In the genomic region with DNA sequence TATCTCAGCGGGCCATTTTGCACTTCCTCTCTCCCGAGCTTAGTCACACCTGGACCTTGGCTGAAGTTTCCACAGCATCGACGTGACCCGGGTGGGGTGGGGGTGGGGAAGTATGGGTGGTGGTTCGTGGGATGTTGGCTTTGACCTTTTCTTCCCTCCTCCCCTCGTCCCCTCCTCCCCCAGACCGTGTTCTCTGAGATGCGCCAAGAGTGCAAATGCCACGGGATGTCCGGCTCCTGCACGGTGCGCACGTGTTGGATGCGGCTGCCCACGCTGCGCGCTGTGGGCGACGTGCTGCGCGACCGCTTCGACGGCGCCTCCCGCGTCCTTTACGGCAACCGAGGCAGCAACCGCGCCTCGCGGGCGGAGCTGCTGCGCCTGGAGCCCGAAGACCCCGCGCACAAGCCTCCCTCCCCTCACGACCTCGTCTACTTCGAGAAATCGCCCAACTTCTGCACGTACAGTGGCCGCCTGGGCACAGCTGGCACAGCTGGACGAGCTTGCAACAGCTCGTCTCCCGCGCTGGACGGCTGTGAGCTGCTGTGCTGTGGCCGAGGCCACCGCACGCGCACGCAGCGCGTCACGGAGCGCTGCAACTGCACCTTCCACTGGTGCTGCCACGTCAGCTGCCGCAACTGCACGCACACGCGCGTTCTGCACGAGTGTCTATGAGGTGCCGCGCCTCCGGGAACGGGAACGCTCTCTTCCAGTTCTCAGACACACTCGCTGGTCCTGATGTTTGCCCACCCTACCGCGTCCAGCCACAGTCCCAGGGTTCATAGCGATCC, we compare ENCODE assay signal across 9 mouse cellular contexts. TPM values are rescaled to one million over a fixed set of nuclear protein-coding genes. Genes with fewer than 3 reads are reported as not detected.
DNase-seq lines count a peak whose midpoint lies in the region; ATAC-seq and TF ChIP-seq lines count a peak whose summit lies in the region.
"Had no signal": no experiment of that assay in that cellular context is flagged by ENCODE, and none has a peak within 500 bp of the region (broad histone marks: within the 10 kb centered on the region; RNA-seq: fewer than 3 reads in every experiment).

No protein-coding gene starts in this region.

- TF ChIP-seq CTCF in brain, embryonic 14.5 days (IDR thresholded peaks at IDR 0.05; ENCODE audit: borderline replicate concordance, extremely low read depth, insufficient read depth, insufficient read length), result no peak
- no peak for TF ChIP-seq CTCF in hindbrain, postnatal 0 days (IDR thresholded peaks at IDR 0.05; ENCODE audit: low read depth)
- TF ChIP-seq CTCF in olfactory bulb, adult 2 months (IDR thresholded peaks at IDR 0.05; ENCODE audit: insufficient read depth, low read depth, low read length), result no peak

- H3K4me1 ChIP-seq in kidney, embryonic 15.5 days, result peaks cover 45% of the 10 kb centered on the region
- H3K4me1 ChIP-seq in hindbrain, postnatal 0 days (ENCODE audit: insufficient read depth, low read length), result 0 out of 2 replicates have a peak, but pooled peaks cover 7% of the 10 kb centered on the region
- H3K4me1 ChIP-seq in olfactory bulb, adult 2 months (ENCODE audit: control insufficient read depth, insufficient read depth, low read length), result peaks cover 47% of the 10 kb centered on the region

- no peak overlapping the region for H3K9ac ChIP-seq in kidney, embryonic 15.5 days
- H3K9ac ChIP-seq in hindbrain, postnatal 0 days (replicated peaks; ENCODE audit: low read length), result peak overlapping the region; percentile 15

- ATAC-seq in kidney, embryonic 15.5 days (replicated peaks; ENCODE audit: low FRiP score), result no peak
- ATAC-seq in hindbrain, postnatal 0 days, result peak; percentile 68

- peaks cover 99% of the 10 kb centered on the region for H3K27me3 ChIP-seq in kidney, embryonic 15.5 days
- peaks cover 83% of the 10 kb centered on the region for H3K27me3 ChIP-seq in hindbrain, postnatal 0 days (ENCODE audit: insufficient read depth, low read length)

- WGBS in kidney, embryonic 15.5 days, result 1% methylated on average over 69 of the region's 75 CpGs
- WGBS in hindbrain, postnatal 0 days, result under 1% methylated on average over 72 of the region's 75 CpGs
- WGBS in olfactory bulb, adult 2 months, result 1% methylated on average over 75 of the region's 75 CpGs

- peak overlapping the region; percentile 27 for H3K4me3 ChIP-seq in kidney, embryonic 15.5 days (replicated peaks)
- peak overlapping the region; percentile 32 for H3K4me3 ChIP-seq in hindbrain, postnatal 0 days (ENCODE audit: low read length)
- H3K4me3 ChIP-seq in olfactory bulb, adult 2 months (ENCODE audit: insufficient read depth, low read depth, low read length), result peak overlapping the region; percentile 44

- peak overlapping the region; percentile 49 for H3K4me2 ChIP-seq in kidney, embryonic 15.5 days
- H3K4me2 ChIP-seq in hindbrain, postnatal 0 days (ENCODE audit: low read depth, low read length), result peak overlapping the region; percentile 49

- no peak for TF ChIP-seq POLR2A in brain, embryonic 14.5 days (IDR thresholded peaks at IDR 0.05; ENCODE audit: borderline replicate concordance, extremely low read depth, insufficient read depth, insufficient read length, poor library complexity, severe bottlenecking)
- TF ChIP-seq POLR2A in olfactory bulb, adult 2 months (IDR thresholded peaks at IDR 0.05; ENCODE audit: insufficient read depth, low read depth, low read length), result peak; percentile 39; the same call in 1 of the 2 replicates

- H3K9me3 ChIP-seq in kidney, embryonic 15.5 days (replicated peaks), result no peaks in the 10 kb centered on the region
- H3K9me3 ChIP-seq in hindbrain, postnatal 0 days (ENCODE audit: low read length), result no peaks in the 10 kb centered on the region

- no peak for DNase-seq in kidney, adult 11 months
- peak; percentile 63 for DNase-seq in brain, embryonic 14.5 days (ENCODE audit: low read depth)
- peak; percentile 76 for DNase-seq in hindbrain, postnatal 0 days (ENCODE audit: low spot score)
- no peak for DNase-seq in spleen, adult 12 weeks (ENCODE audit: low spot score)
- DNase-seq in layer of hippocampus, postnatal 36 days, result no peak
- DNase-seq in adrenal gland, adult 8-10 months, result no peak

- H3K36me3 ChIP-seq in kidney, embryonic 15.5 days, result no peaks in the 10 kb centered on the region
- H3K36me3 ChIP-seq in hindbrain, postnatal 0 days (ENCODE audit: insufficient read depth, low read length), result no peaks in the 10 kb centered on the region

- no peak overlapping the region for H3K27ac ChIP-seq in kidney, embryonic 15.5 days
- H3K27ac ChIP-seq in hindbrain, postnatal 0 days, result no peak overlapping the region
- no peak overlapping the region for H3K27ac ChIP-seq in olfactory bulb, adult 2 months (ENCODE audit: insufficient read depth, low read depth, low read length)

RNA-seq across cellular contexts. Expression of a gene that starts 2.8 kb away (rescaled TPM):
- 0.06 TPM in 1 of 2 replicates, not detected in the other for polyA plus RNA-seq in kidney, embryonic 15.5 days (2015; fragmentation: Nextera tagmentation; extraction: Ambion mirVana)
- 1.2 and 2.9 TPM in 2 replicates for polyA plus RNA-seq in brain, embryonic 14.5 days (2012; rRNA removed)
- total RNA-seq in hindbrain, postnatal 0 days (2014; rRNA removed), result 0.05 TPM in 1 of 2 replicates, not detected in the other
- 0.52 and 0.59 TPM in 2 replicates for polyA plus RNA-seq in hindbrain, postnatal 0 days (2015; fragmentation: Nextera tagmentation; extraction: Ambion mirVana)
- not detected in 2 replicates for polyA plus RNA-seq in olfactory bulb, adult 2 months (2012; ENCODE audit: insufficient read depth, insufficient read length, low replicate concordance, missing spikeins)
- not detected for total RNA-seq in layer of hippocampus, postnatal 36 days (2021)
- total RNA-seq in adrenal gland, adult 8-10 months (2022), result not detected
- polyA plus RNA-seq: large intestine, adult 2 months had no signal

RNA-seq across cellular contexts. Expression of a gene that starts 14.5 kb away (rescaled TPM):
- 0.12 and 0.31 TPM in 2 replicates for polyA plus RNA-seq in kidney, embryonic 15.5 days (2015; fragmentation: Nextera tagmentation; extraction: Ambion mirVana)
- polyA plus RNA-seq in brain, embryonic 14.5 days (2012; rRNA removed), result 0.95 and 2.4 TPM in 2 replicates
- 1.4 and 4.5 TPM in 2 replicates for total RNA-seq in hindbrain, postnatal 0 days (2014; rRNA removed)
- polyA plus RNA-seq in hindbrain, postnatal 0 days (2015; fragmentation: Nextera tagmentation; extraction: Ambion mirVana), result 0.29 TPM in 1 of 2 replicates, not detected in the other
- polyA plus RNA-seq in olfactory bulb, adult 2 months (2012; ENCODE audit: insufficient read depth, insufficient read length, low replicate concordance, missing spikeins), result not detected in 2 replicates
- under 1 TPM; 0.42 to 0.61 TPM for total RNA-seq in layer of hippocampus, postnatal 36 days (2021)
- 10 to 100 TPM in 1 of 4 experiments, 1 to 10 TPM in 1, under 1 TPM in 2; 0.49 to 12.9 (median 5.0) TPM for total RNA-seq in adrenal gland, adult 8-10 months (2022)

RNA-seq across cellular contexts. Expression of a gene that starts 16.9 kb away (rescaled TPM):
- polyA plus RNA-seq in kidney, embryonic 15.5 days (2015; fragmentation: Nextera tagmentation; extraction: Ambion mirVana), result 2.9 and 3.2 TPM in 2 replicates
- polyA plus RNA-seq in brain, embryonic 14.5 days (2012; rRNA removed), result 1.8 and 2.2 TPM in 2 replicates
- total RNA-seq in hindbrain, postnatal 0 days (2014; rRNA removed), result 2.7 and 6.5 TPM in 2 replicates
- polyA plus RNA-seq in hindbrain, postnatal 0 days (2015; fragmentation: Nextera tagmentation; extraction: Ambion mirVana), result 0.45 and 0.64 TPM in 2 replicates
- polyA plus RNA-seq in olfactory bulb, adult 2 months (2012; ENCODE audit: insufficient read depth, insufficient read length, low replicate concordance, missing spikeins), result 108 TPM in 1 of 2 replicates, not detected in the other
- 1,000 to 10,000 TPM; 1,665 to 1,670 TPM for total RNA-seq in layer of hippocampus, postnatal 36 days (2021)
- total RNA-seq in adrenal gland, adult 8-10 months (2022), result 1 to 10 TPM in 1 of 4 experiments, under 1 TPM in 3; 0.29 to 1.1 (median 0.61) TPM

RNA-seq across cellular contexts. Expression of a gene that starts 29.4 kb away (rescaled TPM):
- 51.9 and 55.6 TPM in 2 replicates for polyA plus RNA-seq in kidney, embryonic 15.5 days (2015; fragmentation: Nextera tagmentation; extraction: Ambion mirVana)
- 119 and 156 TPM in 2 replicates for polyA plus RNA-seq in brain, embryonic 14.5 days (2012; rRNA removed)
- total RNA-seq in hindbrain, postnatal 0 days (2014; rRNA removed), result 127 TPM in 2 replicates
- 80.7 and 92.9 TPM in 2 replicates for polyA plus RNA-seq in hindbrain, postnatal 0 days (2015; fragmentation: Nextera tagmentation; extraction: Ambion mirVana)
- 167 TPM in 1 of 2 replicates, not detected in the other for polyA plus RNA-seq in olfactory bulb, adult 2 months (2012; ENCODE audit: insufficient read depth, insufficient read length, low replicate concordance, missing spikeins)
- total RNA-seq in layer of hippocampus, postnatal 36 days (2021), result 100 to 1,000 TPM; 792 to 841 TPM
- 100 to 1,000 TPM; 153 to 163 (median 159) TPM for total RNA-seq in adrenal gland, adult 8-10 months (2022)

RNA-seq across cellular contexts. Expression of a gene that starts 38.9 kb away (rescaled TPM):
- 98.5 and 100 TPM in 2 replicates for polyA plus RNA-seq in kidney, embryonic 15.5 days (2015; fragmentation: Nextera tagmentation; extraction: Ambion mirVana)
- 71.8 and 85.7 TPM in 2 replicates for polyA plus RNA-seq in brain, embryonic 14.5 days (2012; rRNA removed)
- 62.4 and 99.4 TPM in 2 replicates for total RNA-seq in hindbrain, postnatal 0 days (2014; rRNA removed)
- polyA plus RNA-seq in hindbrain, postnatal 0 days (2015; fragmentation: Nextera tagmentation; extraction: Ambion mirVana), result 61.1 and 62.3 TPM in 2 replicates
- polyA plus RNA-seq in olfactory bulb, adult 2 months (2012; ENCODE audit: insufficient read depth, insufficient read length, low replicate concordance, missing spikeins), result not detected in 2 replicates
- total RNA-seq in layer of hippocampus, postnatal 36 days (2021), result 10 to 100 TPM; 49.0 to 52.5 TPM
- total RNA-seq in adrenal gland, adult 8-10 months (2022), result 10 to 100 TPM; 76.0 to 83.8 (median 79.2) TPM

Comparison
In these comparisons a context has a peak if more than half of its experiments do, and no peak if none do; other contexts are left out.
1. DNase-seq: peak in brain, embryonic 14.5 days (single experiment) and hindbrain, postnatal 0 days (single experiment); none in kidney, adult 11 months (single experiment), spleen, adult 12 weeks (single experiment), layer of hippocampus, postnatal 36 days (0 of 2) and adrenal gland, adult 8-10 months (single experiment).
2. Peak in every context shown above with its lines, with median percentiles within 50 percentile points of each other: H3K4me3 ChIP-seq.